Mouse (Mus musculus): ENCODE measurements around the gene Slc7a10. TPM values are rescaled to one million over a fixed set of nuclear protein-coding genes. Genes with fewer than 3 reads are reported as not detected.
A peak's percentile ranks its signal among the peaks of the same experiment; 100 is the strongest.

Gene Slc7a10
- total and polyA plus RNA-seq, 3 experiments, result not detected

- no peak for TF ChIP-seq UBTF (IDR thresholded peaks at IDR 0.05; ENCODE audit: low read depth, low read length)
- TF ChIP-seq SMC3 (IDR thresholded peaks at IDR 0.05; ENCODE audit: low read depth, low read length), result peak; percentile 43; the same call in 1 of the 2 replicates
- 0 out of 2 replicates have a peak, but pooled peaks have one; percentile 30 for TF ChIP-seq MAX (IDR thresholded peaks at IDR 0.05; ENCODE audit: low read length)
- TF ChIP-seq MAZ (IDR thresholded peaks at IDR 0.05; ENCODE audit: low read depth, low read length), result 0 out of 2 replicates have a peak, but pooled peaks have one; percentile 68
- TF ChIP-seq EP300 (IDR thresholded peaks at IDR 0.05; ENCODE audit: low read length), result peak; percentile 94
- TF ChIP-seq CTCF (conservative IDR thresholded peaks at IDR 0.05 in 1 of 2, IDR thresholded peaks at IDR 0.05 in 1 of 2; ENCODE audit: low read depth in 2 of 2, low read length in 2 of 2), result peak; percentile 67 to 70
- TF ChIP-seq MEF2A (IDR thresholded peaks at IDR 0.05; ENCODE audit: borderline replicate concordance, low read depth, low read length), result no peak
- TF ChIP-seq TBP (conservative IDR thresholded peaks at IDR 0.05; ENCODE audit: low read depth, low read length), result no peak
- TF ChIP-seq USF1 (IDR thresholded peaks at IDR 0.05; ENCODE audit: low read depth, low read length), result no peak
- no peak for TF ChIP-seq ZNF384 (IDR thresholded peaks at IDR 0.05; ENCODE audit: low read depth, low read length)
- no peak for TF ChIP-seq POLR2A (IDR thresholded peaks at IDR 0.05; ENCODE audit: low read depth, low read length)
- peak; percentile 96 for TF ChIP-seq TCF12 (IDR thresholded peaks at IDR 0.05; ENCODE audit: low read depth, low read length)
- TF ChIP-seq JUND (conservative IDR thresholded peaks at IDR 0.05; ENCODE audit: low read depth, low read length), result peak; percentile 68; the same call in 1 of the 2 replicates
- TF ChIP-seq ZKSCAN1 (IDR thresholded peaks at IDR 0.05; ENCODE audit: borderline replicate concordance, low read depth, low read length), result no peak
- peak; percentile 94 for TF ChIP-seq BHLHE40 (IDR thresholded peaks at IDR 0.05; ENCODE audit: low read depth, low read length)
These were observed 9.5 kb upstream of the Slc7a10 start (continued) for GRCm38 (mm10) chr7:35176412-35177381.

GRCm38 (mm10) chr7:35184833-35185724 lies 1.1 kb upstream of the Slc7a10 start:
- Histone ChIP-seq H3K4me3 (replicated peaks in 1 of 3; ENCODE audit: low read depth in 2 of 3, low read length in 2 of 3, poor library complexity in 1 of 3) (no peak overlapping the region), H3K4me2 (ENCODE audit: insufficient read depth, low read depth, poor library complexity, severe bottlenecking) (no peak overlapping the region), H3K27me3 (replicated peaks) (peaks cover 35% of the 10 kb centered on the region), H3K27ac (ENCODE audit: insufficient read depth, low read depth) (no peak overlapping the region), H3K9me3 (replicated peaks; ENCODE audit: low read length) (peaks cover 27% of the 10 kb centered on the region), H3K36me3 (replicated peaks in 1 of 2; ENCODE audit: control insufficient read depth in 1 of 2, insufficient read depth in 1 of 2, low read length in 1 of 2) (no peaks in the 10 kb centered on the region), H3K4me1 (ENCODE audit: control insufficient read depth in 1 of 2, insufficient read depth in 2 of 2) (peaks cover 0 to 3% of the 10 kb centered on the region in 2 experiments; a peak in 1 of 4 replicates), H3K9ac (ENCODE audit: insufficient read depth, low read depth) (no peak overlapping the region), H3K79me2 (replicated peaks; ENCODE audit: control insufficient read depth, extremely low read depth, insufficient read depth, poor library complexity, severe bottlenecking) (no peaks in the 10 kb centered on the region)
- dilution Hi-C loops (cut with MboI; ENCODE audit: extremely low pct_ligation_motif_present, extremely low pct_unique_long_range_greater_than_20kb, low sequenced_read_pairs) (no loop called here), in situ Hi-C loops (cut with MboI; ENCODE audit: low pct_ligation_motif_present, low pct_unique_long_range_greater_than_20kb, low sequenced_read_pairs) (loop anchor here (25.0 kb wide), 1 partner anchor 773 kb away; no protein-coding TSS in a partner anchor)
- TF ChIP-seq MYC (IDR thresholded peaks at IDR 0.05; ENCODE audit: low read depth, low read length), result no peak
- TF ChIP-seq SMC3 (IDR thresholded peaks at IDR 0.05; ENCODE audit: low read depth, low read length), result no peak
- no peak for TF ChIP-seq EP300 (IDR thresholded peaks at IDR 0.05; ENCODE audit: low read length)
- no peak for TF ChIP-seq CHD2 (IDR thresholded peaks at IDR 0.05; ENCODE audit: low read length)
- DNase-seq (ENCODE audit: extremely low read depth), result no peak

All from CH12.LX (cell line).